In genomic region chr4:134315470-134315869, GRCm38 (mm10) we compare ENCODE assay signal across 16 mouse cellular contexts. TPM values are rescaled to one million over a fixed set of nuclear protein-coding genes. Genes with fewer than 3 reads are reported as not detected.
A peak's percentile ranks its signal among the peaks of the same experiment; 100 is the strongest.
DNase-seq lines count a peak whose midpoint lies in the region; ATAC-seq and TF ChIP-seq lines count a peak whose summit lies in the region.
"Had no signal": no experiment of that assay in that cellular context is flagged by ENCODE, and none has a peak within 500 bp of the region (broad histone marks: within the 10 kb centered on the region; RNA-seq: fewer than 3 reads in every experiment).

No protein-coding gene starts in this region.

- no peaks in the 10 kb centered on the region for H3K36me3 ChIP-seq in stomach, embryonic 14.5 days (ENCODE audit: control insufficient read depth, insufficient read depth, low read length)
- no peaks in the 10 kb centered on the region for H3K36me3 ChIP-seq in stomach, postnatal 0 days (ENCODE audit: control insufficient read depth, insufficient read depth, low read length)
- H3K36me3 ChIP-seq in heart, embryonic 15.5 days: peaks cover 8% of the 10 kb centered on the region; the same call in 1 of the 2 replicates
- H3K36me3 ChIP-seq in intestine, embryonic 15.5 days: no peaks in the 10 kb centered on the region
- no peaks in the 10 kb centered on the region for H3K36me3 ChIP-seq in liver, embryonic 12.5 days

- H3K9me3 ChIP-seq in stomach, embryonic 14.5 days (ENCODE audit: control insufficient read depth, low read depth, low read length): peaks cover 4% of the 10 kb centered on the region; the same call in 1 of the 2 replicates
- H3K9me3 ChIP-seq in stomach, postnatal 0 days (ENCODE audit: control insufficient read depth, low read length): no peaks in the 10 kb centered on the region
- H3K9me3 ChIP-seq in heart, embryonic 15.5 days (replicated peaks): no peaks in the 10 kb centered on the region
- no peaks in the 10 kb centered on the region for H3K9me3 ChIP-seq in intestine, embryonic 15.5 days
- peaks cover 5% of the 10 kb centered on the region for H3K9me3 ChIP-seq in liver, embryonic 12.5 days (replicated peaks)

- peak; percentile 96 for DNase-seq in heart, adult 11 months
- no peak for DNase-seq in heart, postnatal 25 days (ENCODE audit: low spot score)
- DNase-seq in stomach, postnatal 0 days (ENCODE audit: low spot score): no peak
- DNase-seq in thymus, postnatal 36 days: no peak
- DNase-seq: B cell, adult 2 months; cerebellum, adult 8-10 months; kidney, adult 18-20 months; layer of hippocampus, adult 9-11 months had no signal

- ATAC-seq in stomach, embryonic 14.5 days (ENCODE audit: insufficient number of reproducible peaks, insufficient read depth, low FRiP score, low read depth): peak; percentile 42; the same call in 1 of the 2 replicates
- no peak; the same call in 1 of the 2 replicates for ATAC-seq in stomach, postnatal 0 days (ENCODE audit: low FRiP score, low TSS enrichment)
- ATAC-seq in heart, embryonic 15.5 days (replicated peaks; ENCODE audit: insufficient number of reproducible peaks, insufficient read depth, low FRiP score, low read depth): peak; percentile 84
- no peak for ATAC-seq in intestine, embryonic 15.5 days
- no peak for ATAC-seq in liver, embryonic 12.5 days

- H3K27me3 ChIP-seq in stomach, embryonic 14.5 days (ENCODE audit: control insufficient read depth, insufficient read depth, low read length): no peaks in the 10 kb centered on the region
- no peaks in the 10 kb centered on the region for H3K27me3 ChIP-seq in stomach, postnatal 0 days (ENCODE audit: control insufficient read depth, insufficient read depth, low read length)
- no peaks in the 10 kb centered on the region for H3K27me3 ChIP-seq in heart, embryonic 15.5 days
- H3K27me3 ChIP-seq in intestine, embryonic 15.5 days (replicated peaks): no peaks in the 10 kb centered on the region
- H3K27me3 ChIP-seq in liver, embryonic 12.5 days (replicated peaks): peaks cover 30% of the 10 kb centered on the region

- H3K4me3 ChIP-seq in stomach, embryonic 14.5 days (ENCODE audit: low read depth, low read length): no peak overlapping the region
- H3K4me3 ChIP-seq in stomach, postnatal 0 days (ENCODE audit: low read depth, low read length): no peak overlapping the region
- H3K4me3 ChIP-seq in heart, embryonic 15.5 days: peak overlapping the region; percentile 58
- H3K4me3 ChIP-seq in intestine, embryonic 15.5 days (replicated peaks): no peak overlapping the region
- no peak overlapping the region for H3K4me3 ChIP-seq in liver, embryonic 12.5 days

- WGBS in stomach, embryonic 14.5 days: 63% methylated on average over 9 of the region's 9 CpGs
- 72% methylated on average over 9 of the region's 9 CpGs for WGBS in stomach, postnatal 0 days
- WGBS in heart, embryonic 15.5 days: 23% methylated on average over 9 of the region's 9 CpGs
- 65% methylated on average over 9 of the region's 9 CpGs for WGBS in intestine, embryonic 15.5 days
- 50% methylated on average over 9 of the region's 9 CpGs for WGBS in liver, embryonic 12.5 days (ENCODE audit: insufficient replicate concordance)

- no peak overlapping the region for H3K9ac ChIP-seq in stomach, embryonic 14.5 days (replicated peaks; ENCODE audit: low read depth, low read length)
- H3K9ac ChIP-seq in stomach, postnatal 0 days (ENCODE audit: low read length): no peak overlapping the region
- H3K9ac ChIP-seq in heart, embryonic 15.5 days: peak overlapping the region; percentile 65
- no peak overlapping the region for H3K9ac ChIP-seq in intestine, embryonic 15.5 days
- no peak overlapping the region for H3K9ac ChIP-seq in liver, embryonic 12.5 days
- H3K9ac ChIP-seq: hindbrain, embryonic 14.5 days had no signal

- no peak overlapping the region for H3K4me2 ChIP-seq in stomach, embryonic 14.5 days (replicated peaks; ENCODE audit: low read depth, low read length)
- no peak overlapping the region for H3K4me2 ChIP-seq in stomach, postnatal 0 days (replicated peaks; ENCODE audit: low read depth)
- peak overlapping the region; percentile 60 for H3K4me2 ChIP-seq in heart, embryonic 15.5 days
- no peak overlapping the region for H3K4me2 ChIP-seq in intestine, embryonic 15.5 days (replicated peaks)
- H3K4me2 ChIP-seq in liver, embryonic 12.5 days: no peak overlapping the region
- H3K4me2 ChIP-seq: hindbrain, embryonic 14.5 days had no signal

- intact Hi-C loops in heart, postnatal 25 days (cut with DNase I): loop anchor here (2.0 to 5.0 kb wide), 2 partner anchors 15 to 42 kb away; no protein-coding TSS in a partner anchor

- no peak for TF ChIP-seq EP300 in stomach, postnatal 0 days (optimal IDR thresholded peaks at IDR 0.05)

- TF ChIP-seq CTCF in stomach, postnatal 0 days (IDR thresholded peaks at IDR 0.05; ENCODE audit: low read depth): no peak

- no peak overlapping the region for H3K27ac ChIP-seq in stomach, embryonic 14.5 days (ENCODE audit: low read length)
- H3K27ac ChIP-seq in stomach, postnatal 0 days (replicated peaks): no peak overlapping the region
- H3K27ac ChIP-seq in heart, embryonic 15.5 days: peak overlapping the region; percentile 97
- no peak overlapping the region for H3K27ac ChIP-seq in intestine, embryonic 15.5 days
- no peak overlapping the region for H3K27ac ChIP-seq in liver, embryonic 12.5 days
- H3K27ac ChIP-seq: hindbrain, embryonic 14.5 days had no signal

- H3K4me1 ChIP-seq in stomach, embryonic 14.5 days (ENCODE audit: control insufficient read depth, insufficient read depth, low read length): no peaks in the 10 kb centered on the region
- no peaks in the 10 kb centered on the region for H3K4me1 ChIP-seq in stomach, postnatal 0 days (replicated peaks; ENCODE audit: control insufficient read depth, insufficient read depth)
- H3K4me1 ChIP-seq in heart, embryonic 15.5 days (replicated peaks): peaks cover 38% of the 10 kb centered on the region
- H3K4me1 ChIP-seq in intestine, embryonic 15.5 days (replicated peaks): no peaks in the 10 kb centered on the region
- H3K4me1 ChIP-seq in liver, embryonic 12.5 days: no peaks in the 10 kb centered on the region

RNA-seq across cellular contexts. Expression of gene Trim63, which starts 0.6 kb away (rescaled TPM):
- 100 to 1,000 TPM; 215 to 229 TPM for total RNA-seq in heart, postnatal 25 days (2021)
- not detected in 2 replicates for polyA plus RNA-seq in stomach, embryonic 14.5 days (2014; fragmentation: Nextera tagmentation; extraction: Ambion mirVana)
- polyA plus RNA-seq in stomach, postnatal 0 days (2015; fragmentation: Nextera tagmentation; extraction: Ambion mirVana): 0.07 and 0.13 TPM in 2 replicates
- polyA plus RNA-seq in heart, embryonic 15.5 days (2015; fragmentation: Nextera tagmentation; extraction: Ambion mirVana): 137 and 156 TPM in 2 replicates
- 0.68 and 1.0 TPM in 2 replicates for polyA plus RNA-seq in intestine, embryonic 15.5 days (2015; fragmentation: Nextera tagmentation; extraction: Ambion mirVana)
- 0.20 and 0.23 TPM in 2 replicates for polyA plus RNA-seq in liver, embryonic 12.5 days (2016; fragmentation: Nextera tagmentation; extraction: Ambion mirVana)
- total RNA-seq: megakaryocyte progenitor cell, adult 5-6 weeks; monocyte, adult 5-6 weeks had no signal

RNA-seq across cellular contexts. Expression of gene Slc30a2, which starts 27.5 kb away (rescaled TPM):
- total RNA-seq in heart, postnatal 25 days (2021): under 1 TPM; 0.31 to 0.36 TPM
- polyA plus RNA-seq in stomach, embryonic 14.5 days (2014; fragmentation: Nextera tagmentation; extraction: Ambion mirVana): not detected in 2 replicates
- 0.06 and 0.07 TPM in 2 replicates for polyA plus RNA-seq in stomach, postnatal 0 days (2015; fragmentation: Nextera tagmentation; extraction: Ambion mirVana)
- 0.18 and 0.21 TPM in 2 replicates for polyA plus RNA-seq in heart, embryonic 15.5 days (2015; fragmentation: Nextera tagmentation; extraction: Ambion mirVana)
- polyA plus RNA-seq in intestine, embryonic 15.5 days (2015; fragmentation: Nextera tagmentation; extraction: Ambion mirVana): 4.4 and 4.5 TPM in 2 replicates
- not detected in 2 replicates for polyA plus RNA-seq in liver, embryonic 12.5 days (2016; fragmentation: Nextera tagmentation; extraction: Ambion mirVana)
- total RNA-seq: left cerebral cortex, postnatal 25 days; monocyte, adult 5-6 weeks had no signal

RNA-seq across cellular contexts. Expression of gene Pdik1l, which starts 27.8 kb away (rescaled TPM):
- total RNA-seq in heart, postnatal 25 days (2021): 1 to 10 TPM; 5.8 to 8.4 TPM
- polyA plus RNA-seq in stomach, embryonic 14.5 days (2014; fragmentation: Nextera tagmentation; extraction: Ambion mirVana): 19.0 and 19.6 TPM in 2 replicates
- polyA plus RNA-seq in stomach, postnatal 0 days (2015; fragmentation: Nextera tagmentation; extraction: Ambion mirVana): 8.3 and 8.4 TPM in 2 replicates
- 11.3 and 14.3 TPM in 2 replicates for polyA plus RNA-seq in heart, embryonic 15.5 days (2015; fragmentation: Nextera tagmentation; extraction: Ambion mirVana)
- polyA plus RNA-seq in intestine, embryonic 15.5 days (2015; fragmentation: Nextera tagmentation; extraction: Ambion mirVana): 15.7 and 17.9 TPM in 2 replicates
- 14.9 and 16.4 TPM in 2 replicates for polyA plus RNA-seq in liver, embryonic 12.5 days (2016; fragmentation: Nextera tagmentation; extraction: Ambion mirVana)

Comparison
In these comparisons a context has a peak if more than half of its experiments do, and no peak if none do; other contexts are left out.
1. ATAC-seq: peak in stomach, embryonic 14.5 days (single experiment) and heart, embryonic 15.5 days (single experiment); none in stomach, postnatal 0 days (single experiment), intestine, embryonic 15.5 days (single experiment) and liver, embryonic 12.5 days (single experiment).
2. RNA of gene Trim63, which starts 0.6 kb away (polyA plus RNA-seq): 137 to 156 TPM in heart, embryonic 15.5 days; 0.68 to 1.0 TPM in intestine, embryonic 15.5 days, 0.20 to 0.23 TPM in liver, embryonic 12.5 days, 0.07 to 0.13 TPM in stomach, postnatal 0 days and not detected in stomach, embryonic 14.5 days; every median in the first group is over 10 times any median in the second.